Mouse (Mus musculus) embryonic fibroblast, embryonic 13.5 days (primary cell): Measurements from ENCODE around the gene Gm6377.

Experiments used
- CTCF ChIP-seq: IDR thresholded peaks from 2 replicates; pipeline ENCODE4 v1.5.1; 2011; ENCODE audit warnings: mild to moderate bottlenecking, control low read depth, low read length, moderate library complexity, borderline replicate concordance; ENCODE audit not compliant: insufficient read depth
- POLR2A ChIP-seq: IDR thresholded peaks from 2 replicates; pipeline ENCODE4 v1.6.1; 2011; ENCODE audit warnings: low read depth, mild to moderate bottlenecking, control low read depth, low read length, moderate library complexity

GRCm38 (mm10) chrX:109184706-109185478, 11.7 kb upstream of the Gm6377 start:
- TF ChIP-seq POLR2A (no peak), CTCF (no peak)
